Mouse (Mus musculus) heart, postnatal 14 days (tissue): Measurements from ENCODE around the gene Spcs2. TPM values are rescaled to one million over a fixed set of nuclear protein-coding genes. Genes with fewer than 3 reads are reported as not detected.
"Not testable (repeated sequence)": the region's sequence is repeated elsewhere in the genome, so short reads cannot be mapped to it uniquely, and the experiment has no call there.

Experiments
- DNase-seq, 2 experiments: peaks; one replicate each; pipeline ENCODE4 v3.0.0; 2021 to 2022
- intact Hi-C: fragments of 180-260 bp; cut with DNase I; formaldehyde crosslinking; loops from one replicate; pipeline ENCODE4 v1.15.1; 2025
- total RNA-seq, 2 experiments: library from RNA; stranded (reverse); gene quantifications; 2 replicates each; pipeline ENCODE4 v1.2.3; 2021

Spcs2 gene
- total RNA-seq, 2 experiments from 2014 or later: 44.1 to 53.6 TPM

GRCm38 (mm10) chr7:99828083-99828570, 35.1 kb downstream of the Spcs2 start, which contains the start of gene Neu3:
Neu3 (minus strand) TSS chr7:99828417.
- DNase-seq: peak; percentile 92 to 96
- intact Hi-C loops: loop anchor here (5.0 kb wide), 1 partner anchor 34 kb away; the partner anchor contains the start of gene Spcs2

GRCm38 (mm10) chr7:99826096-99826495, 37.2 kb downstream of the Spcs2 start:
- intact Hi-C loops: loop anchor here (5.0 kb wide), 1 partner anchor 36 kb away; the partner anchor contains the start of gene Spcs2
- DNase-seq: no peak

GRCm38 (mm10) chr7:99825511-99825910, 37.8 kb downstream of the Spcs2 start:
- intact Hi-C loops: loop anchor here (5.0 kb wide), 1 partner anchor 37 kb away; the partner anchor contains the start of gene Spcs2
- no peak for DNase-seq

- intact Hi-C loops: loop anchor here (5.0 kb wide), 1 partner anchor 37 kb away; the partner anchor contains the start of gene Spcs2
Observed at GRCm38 (mm10) chr7:99824649-99825483, 38.4 kb downstream of the Spcs2 start.

GRCm38 (mm10) chr7:99823045-99823663, 40.1 kb downstream of the Spcs2 start:
- intact Hi-C loops: no loop called here
- DNase-seq: no peak

More at GRCm38 (mm10) chr7:99824649-99825483, 38.4 kb downstream of the Spcs2 start:
- DNase-seq: no peak

GRCm38 (mm10) chr7:99822426-99822825, 40.8 kb downstream of the Spcs2 start:
- intact Hi-C loops: no loop called here
- DNase-seq: no peak

- no peak for DNase-seq
- intact Hi-C loops: no loop called here
Observed at GRCm38 (mm10) chr7:99821953-99822352, 41.3 kb downstream of the Spcs2 start.

GRCm38 (mm10) chr7:99818181-99818725, 45.0 kb downstream of the Spcs2 start:
- DNase-seq, intact Hi-C loops: not testable (repeated sequence)

- DNase-seq: peak; percentile 31 to 61
- intact Hi-C loops: loop anchor here (1.0 kb wide), 1 partner anchor 63 kb away; no protein-coding TSS in a partner anchor
Observed at GRCm38 (mm10) chr7:99813394-99813793, 49.9 kb downstream of the Spcs2 start.

- DNase-seq: no peak
- intact Hi-C loops: no loop called here
Observed at GRCm38 (mm10) chr7:99811661-99812060, 51.6 kb downstream of the Spcs2 start.

- no peak for DNase-seq
- intact Hi-C loops: no loop called here
Observed at GRCm38 (mm10) chr7:99810814-99811213, 52.4 kb downstream of the Spcs2 start.

- intact Hi-C loops: loop anchor here (10.0 kb wide), 1 partner anchor 302 kb away; no protein-coding TSS in a partner anchor
- not testable (repeated sequence) for DNase-seq
Observed at GRCm38 (mm10) chr7:99807043-99807442, 56.2 kb downstream of the Spcs2 start.

- DNase-seq: no peak
- intact Hi-C loops: loop anchor here (10.0 kb wide), 1 partner anchor 301 kb away; no protein-coding TSS in a partner anchor
Observed at GRCm38 (mm10) chr7:99805340-99805739, 57.9 kb downstream of the Spcs2 start.

- intact Hi-C loops: loop anchor here (10.0 kb wide), 1 partner anchor 299 kb away; no protein-coding TSS in a partner anchor
- DNase-seq: not testable (repeated sequence)
Observed at GRCm38 (mm10) chr7:99804033-99804432, 59.2 kb downstream of the Spcs2 start.

GRCm38 (mm10) chr7:99803535-99803934, 59.7 kb downstream of the Spcs2 start:
- intact Hi-C loops: loop anchor here (10.0 kb wide), 1 partner anchor 299 kb away; no protein-coding TSS in a partner anchor
- DNase-seq: no peak

GRCm38 (mm10) chr7:99799118-99799517, 64.1 kb downstream of the Spcs2 start:
- intact Hi-C loops: loop anchor here (2.0 to 5.0 kb wide), 3 partner anchors 78 to 180 kb away; partner anchors contain the start of gene Slco2b1
- DNase-seq: no peak

- intact Hi-C loops: loop anchor here (1.0 to 5.0 kb wide), 4 partner anchors 79 to 179 kb away; partner anchors contain the start of gene Slco2b1
- peak; percentile 59 to 86 for DNase-seq
Observed at GRCm38 (mm10) chr7:99797911-99798647, 65.2 kb downstream of the Spcs2 start.

GRCm38 (mm10) chr7:99797261-99797660, 66.0 kb downstream of the Spcs2 start:
- DNase-seq: no peak
- intact Hi-C loops: loop anchor here (5.0 kb wide), 2 partner anchors 80 to 85 kb away; partner anchors contain the start of gene Slco2b1

- no peak for DNase-seq
- intact Hi-C loops: loop anchor here (5.0 kb wide), 2 partner anchors 81 to 84 kb away; partner anchors contain the start of gene Slco2b1
Observed at GRCm38 (mm10) chr7:99796471-99796870, 66.8 kb downstream of the Spcs2 start.
